Mouse (Mus musculus) spleen, adult 18-20 months (tissue): Measurements from ENCODE around the gene Rgs5.

Experiments
- DNase-seq, 2 experiments: peaks; one replicate each; pipeline ENCODE4 v3.0.0; 2022; ENCODE audit warnings: mixed read lengths in 2 of 2

The Rgs5 gene

DNA sequence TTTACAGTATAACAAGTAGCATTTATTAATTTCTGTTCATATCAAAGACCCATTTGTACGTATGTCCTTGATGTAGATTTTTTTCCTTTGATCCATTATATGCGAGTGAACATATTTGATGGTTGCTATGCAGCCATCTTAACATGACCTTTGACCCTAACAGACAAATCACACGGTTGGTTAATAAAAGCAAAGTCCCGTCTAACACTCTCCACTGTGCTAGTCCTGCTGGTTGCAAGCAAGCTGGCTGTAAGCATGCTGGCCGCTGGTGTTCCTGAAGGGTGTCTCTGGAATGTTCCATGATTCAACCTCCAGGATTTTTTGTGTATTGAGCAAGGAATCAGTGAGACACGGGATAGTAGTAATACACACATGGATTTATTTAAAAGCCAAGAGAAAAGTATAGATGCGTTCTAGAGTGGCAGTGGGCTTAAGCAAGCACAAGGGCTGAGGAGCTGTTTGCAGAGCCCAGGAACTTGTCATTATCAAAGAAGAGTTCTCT is 75.3 kb downstream of the Rgs5 start:
- DNase-seq, result no peak

DNA sequence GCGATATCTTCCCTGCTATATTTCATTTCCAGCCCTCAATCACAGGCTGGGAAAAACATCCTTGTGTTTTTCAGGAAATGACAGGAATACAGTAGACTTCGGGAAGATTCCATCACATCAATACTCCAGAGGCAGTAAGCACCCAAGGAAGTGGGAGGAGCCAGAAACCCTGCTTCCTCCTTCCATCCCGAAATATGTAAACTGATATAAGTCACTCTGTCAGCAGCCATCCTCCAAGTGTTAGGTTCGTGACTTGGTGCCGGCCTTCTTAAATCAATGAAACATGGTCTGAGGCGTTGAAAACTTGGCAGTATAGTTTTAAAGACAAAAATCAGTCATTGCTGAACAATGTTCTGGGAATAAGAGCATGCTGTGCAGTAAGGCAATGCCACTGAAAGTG is 80.8 kb downstream of the Rgs5 start:
- no peak for DNase-seq

DNA sequence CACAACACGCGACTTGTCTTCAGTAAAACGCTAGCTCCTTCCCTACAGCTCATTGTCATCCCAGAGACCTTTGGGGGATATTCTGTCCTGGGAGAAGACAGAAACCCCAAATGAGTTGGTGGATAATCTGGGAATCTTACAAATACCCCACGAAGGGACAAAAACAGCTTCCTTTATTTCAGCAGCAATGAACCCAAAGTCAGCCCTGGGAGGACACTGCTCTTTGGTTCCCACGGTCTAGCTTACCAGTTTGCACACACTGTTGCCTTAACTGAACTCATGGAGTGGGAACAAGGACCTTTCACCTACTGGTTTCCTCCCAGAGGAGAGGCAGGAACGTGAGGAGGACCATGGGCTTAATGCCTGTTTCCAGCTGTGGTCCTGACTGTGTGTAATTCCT is 81.9 kb downstream of the Rgs5 start:
- no peak for DNase-seq

DNA sequence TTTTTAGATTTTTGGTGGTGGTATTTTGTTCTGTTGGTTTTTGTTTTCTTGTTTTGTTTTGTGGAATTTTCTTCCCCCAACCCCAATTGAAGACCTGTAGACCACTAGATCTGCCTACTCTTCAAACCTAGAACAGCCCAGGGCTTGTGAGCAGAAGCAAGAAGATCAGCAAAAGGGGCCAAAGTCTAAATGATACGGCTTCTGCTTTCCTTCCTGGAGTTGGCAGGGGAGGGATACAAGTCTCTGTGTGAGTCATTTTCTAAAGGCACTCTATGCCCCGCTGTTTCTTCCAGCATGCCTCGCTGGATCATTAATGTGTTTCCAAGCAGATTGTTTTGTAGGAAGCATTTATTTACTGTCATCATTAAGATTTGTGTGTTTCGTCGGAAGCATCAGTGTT is 85.8 kb downstream of the Rgs5 start:
- DNase-seq, result no peak
